Mouse (Mus musculus) cerebral cortex, adult 2 months (tissue): ENCODE data around the gene Lonrf2.

Source experiments
- WGBS: fragments of 180-500 bp; shearing (Covaris S2); methylation state at CpG from one replicate; pipeline ENCODE4 v1.1.7; 2018; 5-methylcytosine and 5-hydroxymethylcytosine counted together

The Lonrf2 gene

GRCm38 (mm10) chr1:38767812-38768211 lies 68.7 kb downstream of the Lonrf2 start:
- 14% methylated on average over 11 of the region's 11 CpGs for WGBS

GRCm38 (mm10) chr1:38766661-38767572 lies 69.6 kb downstream of the Lonrf2 start:
- WGBS: 60% methylated on average over 18 of the region's 18 CpGs

DNA sequence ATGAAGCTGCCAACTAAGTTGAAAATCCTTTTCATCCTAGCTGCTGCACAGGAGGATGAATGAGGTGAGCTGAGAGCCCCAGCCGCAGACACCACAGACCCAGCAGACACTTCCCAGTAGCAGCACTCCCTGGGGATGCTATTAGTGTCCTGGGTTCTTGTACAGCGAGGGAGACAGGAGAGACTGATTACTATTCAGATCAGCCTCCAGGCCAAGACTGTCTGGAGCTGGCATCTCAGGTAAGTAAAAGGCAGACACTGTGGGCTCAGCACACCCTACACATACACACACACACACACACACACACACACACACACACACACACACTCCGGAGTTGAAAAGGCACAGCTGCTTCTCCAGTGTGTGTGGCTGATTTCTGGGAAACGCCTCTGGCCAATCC lies 70.3 kb downstream of the Lonrf2 start:
- 90% methylated on average over 4 of the region's 4 CpGs for WGBS

DNA sequence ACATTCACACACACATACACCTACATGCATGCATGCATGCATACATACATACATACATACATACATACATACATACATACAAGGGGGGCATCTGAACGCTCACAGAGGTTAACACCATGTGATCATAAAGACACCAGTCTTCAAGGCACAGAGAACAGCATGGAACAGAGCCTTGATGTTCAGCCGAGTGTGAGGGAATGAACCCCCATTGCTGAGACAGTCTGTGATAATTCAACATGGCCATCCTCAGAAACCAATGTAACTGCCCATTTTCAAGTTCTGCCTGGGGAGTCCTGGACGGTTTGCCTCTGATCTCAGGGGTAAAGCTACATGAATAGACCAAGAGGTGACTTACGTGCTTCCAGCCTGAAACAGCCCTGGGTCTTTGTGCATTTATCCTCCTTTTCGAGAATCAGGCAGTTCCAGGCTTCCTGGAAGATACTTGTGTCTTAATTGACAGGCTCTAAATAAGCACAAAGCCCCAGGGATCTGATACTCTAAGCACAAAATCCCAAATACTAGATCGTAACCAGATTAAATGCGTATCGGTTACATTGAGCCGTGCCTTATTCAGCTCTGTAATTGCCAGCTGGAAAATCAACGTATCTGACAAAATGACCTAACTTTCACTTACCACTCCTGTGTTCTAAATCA lies 72.4 kb downstream of the Lonrf2 start:
- WGBS: 88% methylated on average over 10 of the region's 10 CpGs

DNA sequence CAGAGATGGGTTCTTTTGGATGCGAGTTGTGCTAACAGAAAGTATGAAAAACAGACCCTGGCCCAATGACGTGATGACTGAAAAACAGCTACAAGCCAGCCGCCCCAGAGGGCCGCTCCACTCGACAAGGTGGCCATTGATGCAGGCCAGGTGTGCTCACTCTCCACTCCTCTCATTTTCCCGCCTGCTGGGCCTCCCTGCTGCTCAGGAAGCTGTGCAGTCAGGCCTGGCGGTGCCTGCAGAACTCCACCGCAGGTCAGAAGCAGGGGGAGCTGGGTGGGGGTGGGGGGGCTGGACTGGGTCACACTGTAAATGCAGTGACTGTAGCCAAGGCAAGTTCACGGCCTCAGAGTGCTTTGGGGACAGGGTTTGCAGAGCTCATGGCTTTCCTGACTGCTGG lies 76.1 kb downstream of the Lonrf2 start:
- WGBS: 69% methylated on average over 9 of the region's 9 CpGs

- 67% methylated on average over 5 of the region's 5 CpGs for WGBS
Observed at GRCm38 (mm10) chr1:38757791-38758403, 78.6 kb downstream of the Lonrf2 start.

DNA sequence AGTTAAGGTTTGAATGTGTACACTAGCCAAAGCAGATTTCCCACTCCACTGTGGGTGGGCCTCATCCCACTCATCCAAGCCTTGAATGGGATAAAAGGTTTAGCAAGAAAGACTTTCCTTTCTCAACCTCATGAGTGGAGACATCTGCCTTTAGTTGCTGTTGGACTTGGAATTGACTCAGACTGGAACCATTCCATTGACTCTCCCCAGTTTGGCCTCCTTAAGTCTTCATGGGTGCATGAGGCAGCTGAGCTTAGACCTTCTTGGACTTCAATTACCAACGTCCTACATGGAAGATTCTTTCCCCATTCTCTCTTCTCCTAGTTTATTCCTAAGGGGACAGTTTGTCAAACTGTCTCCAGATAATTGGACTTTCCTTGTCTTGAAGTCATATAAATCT lies 92.6 kb downstream of the Lonrf2 start:
- 82% methylated on average over 1 of the region's 1 CpGs for WGBS
